Mouse (Mus musculus) CH12.LX (cell line): Measurements from ENCODE around the gene Ecm1. TPM values are rescaled to one million over a fixed set of nuclear protein-coding genes. Genes with fewer than 3 reads are reported as not detected.

Experiments
- DNase-seq: peaks from one replicate; pipeline ENCODE4 v3.0.0-alpha.2; 2013; ENCODE audit errors: extremely low read depth
- H3K27ac ChIP-seq: 2 replicates; pipeline ENCODE4 v1.5.1; 2012; ENCODE audit warnings: low read depth, mild to moderate bottlenecking, control low read depth, moderate library complexity; ENCODE audit not compliant: insufficient read depth
- H3K27me3 ChIP-seq: replicated peaks from 2 replicates; pipeline ENCODE3; 2012; ENCODE audit warnings: inconsistent platforms
- H3K36me3 ChIP-seq, 2 experiments: replicated peaks in 1 of 2; 2 replicates each; pipeline versions ENCODE3 to v1.6.1; 2012; ENCODE audit warnings: inconsistent platforms in 1 of 2, low read length in 1 of 2, mild to moderate bottlenecking in 1 of 2, mixed read lengths in 1 of 2, moderate library complexity in 1 of 2; ENCODE audit not compliant: control insufficient read depth in 1 of 2, insufficient read depth in 1 of 2
- H3K4me1 ChIP-seq, 2 experiments: 2 replicates each; pipeline ENCODE4 v1.6.1; 2012; ENCODE audit warnings: inconsistent platforms in 1 of 2, moderate library complexity in 1 of 2; ENCODE audit not compliant: insufficient read depth in 2 of 2, control insufficient read depth in 1 of 2
- H3K4me2 ChIP-seq: 2 replicates; pipeline ENCODE4 v1.6.1; 2012; ENCODE audit warnings: low read depth, mild to moderate bottlenecking, control low read depth; ENCODE audit not compliant: poor library complexity, insufficient read depth, severe bottlenecking
- H3K4me3 ChIP-seq, 3 experiments: fragments of 150-350 bp in 1 of 3; sonication (generic) in 1 of 3; replicated peaks in 1 of 3; 2 replicates each; pipeline versions ENCODE3 to v1.5.1; 2011 to 2012; ENCODE audit warnings: low read depth in 2 of 3, low read length in 2 of 3, mild to moderate bottlenecking in 2 of 3, moderate library complexity in 2 of 3, control low read depth in 1 of 3, improper control_type of control experiment in 1 of 3, inconsistent platforms in 1 of 3, mixed read lengths in 1 of 3; ENCODE audit not compliant: poor library complexity in 1 of 3
- H3K79me2 ChIP-seq: replicated peaks from 2 replicates; pipeline ENCODE4 v1.6.1; 2012; ENCODE audit warnings: mild to moderate bottlenecking, moderate library complexity; ENCODE audit not compliant: control insufficient read depth, poor library complexity, insufficient read depth, severe bottlenecking; ENCODE audit errors: extremely low read depth
- H3K9ac ChIP-seq: 2 replicates; pipeline ENCODE4 v1.6.1; 2012; ENCODE audit warnings: low read depth, mild to moderate bottlenecking, control low read depth, moderate library complexity; ENCODE audit not compliant: insufficient read depth
- H3K9me3 ChIP-seq: replicated peaks from 2 replicates; pipeline ENCODE3; 2012; ENCODE audit warnings: low read length, inconsistent platforms, mixed read lengths
- BHLHE40 ChIP-seq: IDR thresholded peaks from 2 replicates; pipeline ENCODE4 v1.6.1; 2011; ENCODE audit warnings: mild to moderate bottlenecking, low read depth, low read length, improper control_type of control experiment
- CHD2 ChIP-seq: IDR thresholded peaks from 2 replicates; pipeline ENCODE4 v1.6.1; 2011; ENCODE audit warnings: low read length, improper control_type of control experiment
- CTCF ChIP-seq, 2 experiments: IDR thresholded peaks in 1 of 2; conservative IDR thresholded peaks in 1 of 2; 2 replicates each; pipeline ENCODE4 v1.5.1; 2011 to 2012; ENCODE audit warnings: low read depth in 2 of 2, low read length in 2 of 2, improper control_type of control experiment in 1 of 2, inconsistent platforms in 1 of 2, mild to moderate bottlenecking in 1 of 2, moderate library complexity in 1 of 2
- EP300 ChIP-seq: IDR thresholded peaks from 2 replicates; pipeline ENCODE4 v1.6.1; 2011; ENCODE audit warnings: low read length, improper control_type of control experiment
- ETS1 ChIP-seq: conservative IDR thresholded peaks from 2 replicates; pipeline ENCODE4 v1.6.1; 2012; ENCODE audit warnings: low read depth, mild to moderate bottlenecking, inconsistent platforms, low read length, improper control_type of control experiment, moderate library complexity
- GABPA ChIP-seq: IDR thresholded peaks from 2 replicates; pipeline ENCODE4 v1.6.1; 2012; ENCODE audit warnings: low read depth, low read length, improper control_type of control experiment, inconsistent platforms; ENCODE audit not compliant: insufficient replicate concordance
- HCFC1 ChIP-seq: IDR thresholded peaks from 2 replicates; pipeline ENCODE4 v1.6.1; 2012; ENCODE audit warnings: low read depth, mild to moderate bottlenecking, inconsistent platforms, low read length, improper control_type of control experiment
- JUND ChIP-seq: conservative IDR thresholded peaks from 2 replicates; pipeline ENCODE4 v1.6.1; 2011; ENCODE audit warnings: low read depth, low read length, improper control_type of control experiment
- KAT2A ChIP-seq: IDR thresholded peaks from 2 replicates; pipeline ENCODE4 v1.6.1; 2012; ENCODE audit warnings: low read length, improper control_type of control experiment, inconsistent platforms; ENCODE audit not compliant: insufficient replicate concordance
- MAFK ChIP-seq: IDR thresholded peaks from 2 replicates; pipeline ENCODE4 v1.6.1; 2011; ENCODE audit warnings: low read length, improper control_type of control experiment; ENCODE audit not compliant: insufficient replicate concordance
- MAX ChIP-seq: IDR thresholded peaks from 2 replicates; pipeline ENCODE4 v1.6.1; 2011; ENCODE audit warnings: low read length, improper control_type of control experiment
- MAZ ChIP-seq: IDR thresholded peaks from 2 replicates; pipeline ENCODE4 v1.6.1; 2012; ENCODE audit warnings: low read depth, mild to moderate bottlenecking, inconsistent platforms, low read length, improper control_type of control experiment, moderate library complexity
- MXI1 ChIP-seq: IDR thresholded peaks from 2 replicates; pipeline ENCODE4 v1.6.1; 2011; ENCODE audit warnings: mild to moderate bottlenecking, low read depth, low read length, improper control_type of control experiment
- MYC ChIP-seq: IDR thresholded peaks from 2 replicates; pipeline ENCODE4 v1.6.1; 2011; ENCODE audit warnings: low read depth, mild to moderate bottlenecking, improper control_type of control experiment, low read length
- NELFE ChIP-seq: IDR thresholded peaks from 2 replicates; pipeline ENCODE4 v1.6.1; 2011; ENCODE audit warnings: low read depth, low read length, improper control_type of control experiment
- NRF1 ChIP-seq: IDR thresholded peaks from 2 replicates; pipeline ENCODE4 v1.6.1; 2014; ENCODE audit warnings: low read depth, mild to moderate bottlenecking, inconsistent platforms, low read length, improper control_type of control experiment, moderate library complexity
- PAX5 ChIP-seq: IDR thresholded peaks from 2 replicates; pipeline ENCODE4 v1.6.1; 2012; ENCODE audit warnings: low read length, inconsistent platforms, mixed read lengths
- POLR2A ChIP-seq: IDR thresholded peaks from 2 replicates; pipeline ENCODE4 v1.6.1; 2011; ENCODE audit warnings: low read depth, mild to moderate bottlenecking, improper control_type of control experiment, low read length
- POLR2AphosphoS2 ChIP-seq: IDR thresholded peaks from 2 replicates; pipeline ENCODE4 v1.6.1; 2011; ENCODE audit warnings: low read depth, low read length, improper control_type of control experiment
- RCOR1 ChIP-seq: conservative IDR thresholded peaks from 2 replicates; pipeline ENCODE4 v1.6.1; 2012; ENCODE audit warnings: low read depth, mild to moderate bottlenecking, inconsistent platforms, low read length, improper control_type of control experiment
- SMC3 ChIP-seq: IDR thresholded peaks from 2 replicates; pipeline ENCODE4 v1.6.1; 2011; ENCODE audit warnings: low read depth, low read length, improper control_type of control experiment
- TBP ChIP-seq: conservative IDR thresholded peaks from 2 replicates; pipeline ENCODE4 v1.6.1; 2011; ENCODE audit warnings: low read depth, low read length, improper control_type of control experiment
- TCF12 ChIP-seq: IDR thresholded peaks from 2 replicates; pipeline ENCODE4 v1.6.1; 2014; ENCODE audit warnings: low read depth, mild to moderate bottlenecking, inconsistent platforms, low read length, improper control_type of control experiment
- UBTF ChIP-seq: IDR thresholded peaks from 2 replicates; pipeline ENCODE4 v1.6.1; 2012; ENCODE audit warnings: low read depth, mild to moderate bottlenecking, inconsistent platforms, low read length, improper control_type of control experiment, moderate library complexity
- USF1 ChIP-seq: IDR thresholded peaks from 2 replicates; pipeline ENCODE4 v1.6.1; 2014; ENCODE audit warnings: low read depth, mild to moderate bottlenecking, inconsistent platforms, low read length, improper control_type of control experiment
- USF2 ChIP-seq: conservative IDR thresholded peaks from 2 replicates; pipeline ENCODE4 v1.6.1; 2011; ENCODE audit warnings: low read depth, low read length, improper control_type of control experiment
- ZKSCAN1 ChIP-seq: IDR thresholded peaks from 2 replicates; pipeline ENCODE4 v1.6.1; 2012; ENCODE audit warnings: low read depth, inconsistent platforms, low read length, improper control_type of control experiment, borderline replicate concordance
- ZMIZ1 ChIP-seq: IDR thresholded peaks from 2 replicates; pipeline ENCODE4 v1.6.1; 2012; ENCODE audit warnings: low read depth, mild to moderate bottlenecking, inconsistent platforms, low read length, improper control_type of control experiment
- ZNF384 ChIP-seq: IDR thresholded peaks from 2 replicates; pipeline ENCODE4 v1.6.1; 2012; ENCODE audit warnings: low read depth, low read length, improper control_type of control experiment, inconsistent platforms
- dilution Hi-C: fragments of 300-500 bp; cut with MboI; formaldehyde crosslinking; loops from 2 replicates; pipeline ENCODE4 v1.14.3; 2020; ENCODE audit warnings: low sequenced_read_pairs; ENCODE audit not compliant: extremely low pct_unique_long_range_greater_than_20kb, extremely low pct_ligation_motif_present
- in situ Hi-C: fragments of 300-500 bp; cut with MboI; formaldehyde crosslinking; loops from 3 replicates; pipeline ENCODE4 v1.14.3; 2019; ENCODE audit warnings: low sequenced_read_pairs, low pct_ligation_motif_present, low pct_unique_long_range_greater_than_20kb, mixed read lengths
- polyA plus RNA-seq: library from polyadenylated mRNA; unstranded; fragments of >175 nt; gene quantifications from 2 replicates; pipeline ENCODE4 v1.2.1, GENCODE M21; 2012; ENCODE audit warnings: low read depth; ENCODE audit not compliant: insufficient read length
- total RNA-seq, 2 experiments: library from RNA; depleted of rRNA; stranded (reverse); fragments of 300-350 nt in 1 of 2; fragments of >200 nt in 1 of 2; gene quantifications; 2 replicates each; pipeline ENCODE4 v1.2.3; 2012 to 2014

Ecm1 gene
- total and polyA plus RNA-seq, 3 experiments: 0.40 to 4.0 (median 0.42) TPM

- Histone ChIP-seq H3K27ac (no peak overlapping the region), H3K27me3 (no peaks in the 10 kb centered on the region), H3K4me2 (no peak overlapping the region), H3K79me2 (no peaks in the 10 kb centered on the region), H3K9me3 (no peaks in the 10 kb centered on the region), H3K4me1 (0 out of 4 replicates have a peak, but pooled peaks cover 0 to 2% of the 10 kb centered on the region in 2 experiments), H3K4me3 (no peak overlapping the region), H3K36me3 (no peaks in the 10 kb centered on the region), H3K9ac (no peak overlapping the region)
- TF ChIP-seq JUND: no peak
- TF ChIP-seq UBTF: no peak
- no peak for TF ChIP-seq ZNF384
- TF ChIP-seq ETS1: no peak
- no peak for TF ChIP-seq MAZ
- no peak for TF ChIP-seq POLR2A
- no peak for TF ChIP-seq USF2
- TF ChIP-seq ZMIZ1: no peak
- no peak for TF ChIP-seq NRF1
- TF ChIP-seq HCFC1: no peak
- TF ChIP-seq PAX5: no peak
- no peak for TF ChIP-seq GABPA
- no peak for TF ChIP-seq TCF12
- no peak for TF ChIP-seq USF1
- TF ChIP-seq CTCF (conservative IDR thresholded peaks at IDR 0.05 in 1 of 2, IDR thresholded peaks at IDR 0.05 in 1 of 2; ENCODE audit: low read depth in 2 of 2, low read length in 2 of 2): no peak
- TF ChIP-seq RCOR1: no peak
- TF ChIP-seq MAFK: no peak
- TF ChIP-seq SMC3: no peak
- no peak for DNase-seq
- in situ Hi-C loops: no loop called here
- dilution Hi-C loops: no loop called here
Measured at GRCm38 (mm10) chr3:95722386-95722785, 17.0 kb downstream of the Ecm1 start.

- Histone ChIP-seq H3K27ac (no peak overlapping the region), H3K79me2 (no peaks in the 10 kb centered on the region), H3K9ac (no peak overlapping the region), H3K9me3 (peaks cover 2% of the 10 kb centered on the region), H3K4me3 (no peak overlapping the region), H3K4me1 (peaks cover 5 to 22% of the 10 kb centered on the region in 2 experiments), H3K36me3 (no peaks in the 10 kb centered on the region), H3K4me2 (no peak overlapping the region), H3K27me3 (no peaks in the 10 kb centered on the region)
- in situ Hi-C loops (no loop called here), dilution Hi-C loops (no loop called here)
- TF ChIP-seq MXI1: no peak
- TF ChIP-seq UBTF: no peak
- TF ChIP-seq MAX: no peak
- no peak for TF ChIP-seq POLR2AphosphoS2
- TF ChIP-seq RCOR1: no peak
- TF ChIP-seq CHD2: no peak
- TF ChIP-seq NELFE: no peak
- no peak for TF ChIP-seq USF2
- no peak for TF ChIP-seq BHLHE40
- no peak for TF ChIP-seq ZKSCAN1
- TF ChIP-seq KAT2A: no peak
- TF ChIP-seq EP300: no peak
- no peak for TF ChIP-seq CTCF (conservative IDR thresholded peaks at IDR 0.05 in 1 of 2, IDR thresholded peaks at IDR 0.05 in 1 of 2; ENCODE audit: low read depth in 2 of 2, low read length in 2 of 2)
- TF ChIP-seq TBP: no peak
- TF ChIP-seq MYC: no peak
- no peak for TF ChIP-seq ZMIZ1
- TF ChIP-seq HCFC1: no peak
- DNase-seq: no peak
Measured at GRCm38 (mm10) chr3:95718153-95718552, 21.2 kb downstream of the Ecm1 start.
